Mouse (Mus musculus) megakaryocyte, embryonic 14.5 days (primary cell): ENCODE measurements around the gene Nisch.

Source experiments
- FLI1 ChIP-seq: IDR thresholded peaks from 2 replicates; pipeline ENCODE4 v1.6.1; 2012; ENCODE audit warnings: low read length, inconsistent platforms, mixed read lengths
- GATA1 ChIP-seq: IDR thresholded peaks from 3 replicates; pipeline ENCODE4 v1.6.1; 2012; ENCODE audit warnings: mixed read lengths, low read length, inconsistent platforms, borderline replicate concordance

DNA sequence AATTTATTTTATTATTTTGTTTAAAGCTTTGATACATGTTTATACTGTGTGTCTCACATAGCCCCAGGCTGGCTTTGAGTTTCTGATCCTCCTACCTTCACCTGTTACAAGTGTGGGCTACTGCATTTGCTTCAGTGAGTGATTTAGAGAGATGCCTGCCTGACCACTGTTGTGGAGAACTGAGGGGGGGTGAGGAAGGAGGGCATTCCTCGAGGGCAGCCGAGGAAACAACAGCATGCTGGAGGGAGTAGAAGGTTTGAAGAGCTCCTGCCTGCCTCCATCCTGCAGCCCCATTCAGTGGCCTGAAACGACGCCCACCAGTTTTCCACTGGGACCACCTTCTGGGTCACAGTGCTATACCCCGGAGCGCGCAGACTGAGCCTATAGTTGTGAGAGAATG lies 51.3 kb downstream of the Nisch start:
- TF ChIP-seq GATA1 (no peak), FLI1 (no peak)
